Mouse (Mus musculus): Measurements from ENCODE around the gene Sowahb. TPM values are rescaled to one million over a fixed set of nuclear protein-coding genes. Genes with fewer than 3 reads are reported as not detected.

Gene Sowahb
- polyA plus RNA-seq, 1 experiment from 2014 or later = 0.85 TPM

DNA sequence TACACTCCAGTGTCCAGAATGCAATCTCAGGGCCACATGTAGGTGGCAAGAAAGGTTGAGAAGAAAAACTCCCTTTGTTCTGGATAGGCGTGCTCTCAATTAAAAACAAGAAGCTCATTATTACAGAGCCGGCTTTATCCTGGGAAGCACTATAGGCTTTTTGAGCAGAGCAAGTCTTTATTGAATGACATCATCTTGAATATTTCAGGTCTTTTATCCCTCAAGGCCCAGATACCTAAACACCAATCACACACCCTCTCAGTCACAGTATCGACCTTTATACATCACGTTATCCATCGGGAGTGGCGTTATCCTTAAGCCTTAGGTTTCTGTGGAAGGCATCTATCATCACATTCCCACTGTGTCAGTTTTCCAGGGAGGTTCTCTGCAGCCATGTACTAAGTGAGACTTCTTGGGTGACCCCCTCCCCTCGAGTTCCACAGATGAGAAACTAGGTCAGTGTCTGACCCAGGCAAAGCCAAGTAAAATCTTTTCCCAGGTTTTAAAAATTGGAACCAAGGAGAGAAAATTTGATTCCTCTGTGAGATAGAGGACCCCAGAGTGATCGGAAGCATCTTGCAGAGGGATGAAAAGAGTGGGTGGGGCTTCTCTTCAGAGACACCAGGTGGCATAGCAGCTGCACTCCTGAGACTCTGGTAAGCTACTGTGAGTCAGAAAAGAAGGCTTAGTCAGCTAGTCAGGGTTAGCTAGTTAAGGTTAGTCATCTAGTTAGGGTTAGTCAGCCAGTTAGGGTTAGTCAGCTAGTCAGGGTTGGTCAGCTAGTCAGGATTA is 9.0 kb upstream of the Sowahb start:
- DNase-seq (ENCODE audit: low spot score) = no peak
- Histone ChIP-seq H3K27me3 (replicated peaks; ENCODE audit: low read depth, poor library complexity, severe bottlenecking) (peaks cover 16% of the 10 kb centered on the region), H3K9me3 (no peaks in the 10 kb centered on the region), H3K4me3 (no peak overlapping the region), H3K4me1 (no peaks in the 10 kb centered on the region), H3K27ac (replicated peaks) (no peak overlapping the region), H3K36me3 (replicated peaks) (no peaks in the 10 kb centered on the region)
- WGBS = 50% methylated on average over 8 of the region's 8 CpGs

DNA sequence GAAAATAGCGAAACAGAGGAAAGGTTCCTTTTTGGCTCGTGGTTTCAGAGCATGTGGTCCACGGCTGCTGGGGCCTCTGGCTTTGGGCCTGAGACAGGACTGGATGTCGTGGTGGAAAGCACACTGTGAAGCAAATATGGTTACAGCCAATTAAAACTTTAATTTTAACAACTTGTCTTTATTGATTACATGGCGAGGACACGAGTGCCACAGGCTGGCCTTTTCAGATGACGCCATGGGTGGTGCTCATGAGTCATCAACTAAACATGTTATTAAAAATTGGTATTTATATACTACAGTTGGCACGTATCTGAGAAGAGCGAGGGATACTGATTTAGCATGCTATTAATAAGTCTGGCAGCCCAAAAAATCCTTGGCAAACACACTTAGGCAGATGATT is 7.1 kb upstream of the Sowahb start:
- Histone ChIP-seq H3K27ac (replicated peaks) (no peak overlapping the region), H3K36me3 (replicated peaks) (no peaks in the 10 kb centered on the region), H3K27me3 (replicated peaks; ENCODE audit: low read depth, poor library complexity, severe bottlenecking) (peaks cover 34% of the 10 kb centered on the region), H3K4me1 (no peaks in the 10 kb centered on the region), H3K4me3 (no peak overlapping the region), H3K9me3 (no peaks in the 10 kb centered on the region)
- 87% methylated on average over 9 of the region's 9 CpGs for WGBS
- DNase-seq (ENCODE audit: low spot score) = no peak

DNA sequence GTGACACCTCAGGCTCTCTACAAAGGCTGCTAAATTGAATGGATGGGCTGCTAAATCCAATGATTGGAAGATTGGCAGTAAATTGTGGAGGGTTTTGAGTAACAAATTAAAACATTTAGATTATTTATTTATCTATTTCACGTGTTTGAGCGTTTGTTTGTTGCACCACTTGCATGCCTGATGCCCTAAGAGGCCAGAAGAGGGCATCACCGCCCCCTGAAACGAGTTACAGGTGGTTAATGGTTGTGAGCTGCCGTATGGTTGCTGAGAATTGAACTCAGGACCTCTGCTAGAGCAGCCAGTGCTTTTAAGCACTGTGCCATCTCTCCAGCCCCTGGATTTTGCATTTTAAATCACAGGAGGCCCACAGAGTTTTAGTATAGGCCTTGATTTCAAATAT is 6.2 kb upstream of the Sowahb start:
- Histone ChIP-seq H3K9me3 (no peaks in the 10 kb centered on the region), H3K4me3 (no peak overlapping the region), H3K36me3 (replicated peaks) (no peaks in the 10 kb centered on the region), H3K4me1 (no peaks in the 10 kb centered on the region), H3K27ac (replicated peaks) (no peak overlapping the region), H3K27me3 (replicated peaks; ENCODE audit: low read depth, poor library complexity, severe bottlenecking) (peaks cover 44% of the 10 kb centered on the region)
- no peak for DNase-seq (ENCODE audit: low spot score)
- 46% methylated on average over 5 of the region's 5 CpGs for WGBS

DNA sequence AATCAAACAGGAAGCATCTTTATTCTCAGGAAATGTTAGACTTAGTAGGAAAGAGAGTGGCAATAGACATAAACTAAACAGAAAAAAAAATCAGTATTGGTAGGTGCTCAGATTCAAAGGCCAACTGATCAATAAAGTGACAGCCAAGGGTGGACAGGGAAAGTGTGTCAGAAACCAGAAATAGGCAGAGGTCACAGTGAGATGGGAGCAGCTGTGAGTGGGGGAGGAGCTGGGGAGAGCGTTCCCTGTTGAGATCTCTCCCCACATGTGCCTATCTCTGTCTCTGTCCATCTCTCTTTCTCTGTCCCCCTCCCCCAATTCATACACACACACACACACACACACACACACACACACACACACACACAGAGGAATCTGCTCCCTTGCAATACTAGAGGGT is 5.1 kb upstream of the Sowahb start:
- DNase-seq (ENCODE audit: low spot score) = no peak
- H3K27ac ChIP-seq (replicated peaks) = no peak overlapping the region
- no peaks in the 10 kb centered on the region for H3K9me3 ChIP-seq
- no peaks in the 10 kb centered on the region for H3K36me3 ChIP-seq (replicated peaks)
- peaks cover 9% of the 10 kb centered on the region for H3K4me1 ChIP-seq
- WGBS = 93% methylated on average over 1 of the region's 1 CpGs
- H3K4me3 ChIP-seq = no peak overlapping the region
- H3K27me3 ChIP-seq (replicated peaks; ENCODE audit: low read depth, poor library complexity, severe bottlenecking) = peaks cover 54% of the 10 kb centered on the region

DNA sequence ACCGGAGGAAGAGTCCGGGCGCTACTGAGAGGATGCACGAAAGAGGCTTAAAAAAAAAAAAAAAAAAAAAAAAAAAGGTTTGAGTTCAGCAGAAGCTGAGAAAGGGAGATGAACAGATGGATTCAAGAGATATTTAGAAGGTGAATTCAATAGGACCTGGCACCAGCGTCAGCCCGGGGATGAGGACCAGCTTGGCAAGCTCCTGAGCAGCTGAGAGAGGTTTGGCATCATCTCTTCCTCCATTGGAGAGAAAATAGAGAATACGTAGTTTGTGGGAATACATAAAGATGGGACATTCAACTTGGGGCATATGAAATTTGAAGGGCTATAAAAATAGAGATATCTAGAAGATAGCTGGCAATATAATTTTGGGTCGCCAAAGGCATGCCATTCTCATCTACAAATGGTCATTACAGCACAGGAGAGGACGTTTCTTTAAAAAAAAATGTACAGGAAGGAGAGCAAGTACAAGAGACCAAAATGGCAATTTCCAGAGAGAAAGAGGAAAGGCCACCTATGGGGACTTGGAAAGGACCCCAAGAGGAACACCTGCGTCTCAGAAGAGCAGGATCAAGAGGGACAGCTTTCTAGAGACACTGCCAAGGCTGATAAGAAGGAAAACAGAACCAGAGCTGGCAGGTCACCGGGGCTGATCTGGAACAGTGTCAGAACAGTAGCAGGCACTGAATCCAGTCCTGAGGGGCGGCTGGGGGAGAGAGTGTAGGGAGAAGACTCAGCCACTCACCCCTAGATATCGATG is 3.8 kb upstream of the Sowahb start:
- H3K36me3 ChIP-seq (replicated peaks) = no peaks in the 10 kb centered on the region
- no peak overlapping the region for H3K4me3 ChIP-seq
- no peak overlapping the region for H3K27ac ChIP-seq (replicated peaks)
- peaks cover 22% of the 10 kb centered on the region for H3K4me1 ChIP-seq
- no peaks in the 10 kb centered on the region for H3K9me3 ChIP-seq
- DNase-seq (ENCODE audit: low spot score) = no peak
- 70% methylated on average over 13 of the region's 13 CpGs for WGBS
- H3K27me3 ChIP-seq (replicated peaks; ENCODE audit: low read depth, poor library complexity, severe bottlenecking) = peaks cover 67% of the 10 kb centered on the region

DNA sequence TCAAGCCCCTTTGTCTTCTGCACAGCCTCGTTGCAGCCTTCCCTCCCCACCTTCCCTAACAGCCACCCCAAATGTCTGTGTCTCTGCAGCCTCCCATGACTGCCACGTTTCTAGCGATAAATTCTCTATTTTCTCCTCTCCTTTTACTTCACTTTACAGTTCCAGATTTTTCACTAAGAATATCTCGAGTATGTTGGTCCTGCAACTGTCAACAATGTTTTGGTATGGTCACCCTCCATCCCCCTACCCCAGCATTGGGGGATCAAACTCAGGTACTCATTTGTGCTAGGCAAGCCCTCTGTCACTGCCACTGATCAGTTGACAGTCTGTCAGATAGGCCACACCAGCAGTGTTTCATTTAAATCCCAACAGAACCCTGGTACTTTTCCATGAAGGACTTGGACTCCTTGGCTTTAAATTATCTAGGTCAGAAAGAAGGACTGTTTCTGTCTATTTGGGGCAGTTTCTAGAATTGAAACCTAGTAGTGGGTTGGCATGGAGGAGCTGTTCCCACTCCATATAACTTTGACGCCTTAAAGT is 1.6 kb upstream of the Sowahb start:
- Histone ChIP-seq H3K36me3 (replicated peaks) (no peaks in the 10 kb centered on the region), H3K9me3 (no peaks in the 10 kb centered on the region), H3K27me3 (replicated peaks; ENCODE audit: low read depth, poor library complexity, severe bottlenecking) (peaks cover 90% of the 10 kb centered on the region), H3K4me1 (peaks cover 41% of the 10 kb centered on the region), H3K4me3 (no peak overlapping the region), H3K27ac (replicated peaks) (no peak overlapping the region)
- WGBS = 23% methylated on average over 5 of the region's 5 CpGs
- DNase-seq (ENCODE audit: low spot score) = no peak

DNA sequence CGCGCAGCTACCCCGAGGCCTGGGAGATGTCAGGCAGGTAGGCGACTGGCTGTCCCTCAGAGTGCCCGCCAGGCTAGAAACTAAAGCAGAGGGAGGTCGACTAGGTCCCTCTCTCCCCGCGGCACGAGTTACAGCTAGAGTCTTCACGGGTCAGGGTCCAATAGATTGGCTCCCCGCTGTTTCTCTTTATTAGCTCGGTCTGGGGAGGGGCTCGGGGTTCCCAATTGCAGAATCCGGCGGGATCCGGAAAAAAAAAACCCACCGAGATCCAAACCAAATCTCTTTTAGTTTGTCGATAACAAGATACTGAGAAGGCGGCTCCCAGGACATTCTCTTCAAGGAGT is 521 bp upstream of the Sowahb start:
- H3K27ac ChIP-seq (replicated peaks) = peak overlapping the region; percentile 67
- peaks cover 44% of the 10 kb centered on the region for H3K4me1 ChIP-seq
- no peaks in the 10 kb centered on the region for H3K9me3 ChIP-seq
- DNase-seq (ENCODE audit: low spot score) = no peak
- H3K36me3 ChIP-seq (replicated peaks) = no peaks in the 10 kb centered on the region
- peaks cover 93% of the 10 kb centered on the region for H3K27me3 ChIP-seq (replicated peaks; ENCODE audit: low read depth, poor library complexity, severe bottlenecking)
- peak overlapping the region; percentile 63 for H3K4me3 ChIP-seq
- under 1% methylated on average over 19 of the region's 19 CpGs for WGBS

DNA sequence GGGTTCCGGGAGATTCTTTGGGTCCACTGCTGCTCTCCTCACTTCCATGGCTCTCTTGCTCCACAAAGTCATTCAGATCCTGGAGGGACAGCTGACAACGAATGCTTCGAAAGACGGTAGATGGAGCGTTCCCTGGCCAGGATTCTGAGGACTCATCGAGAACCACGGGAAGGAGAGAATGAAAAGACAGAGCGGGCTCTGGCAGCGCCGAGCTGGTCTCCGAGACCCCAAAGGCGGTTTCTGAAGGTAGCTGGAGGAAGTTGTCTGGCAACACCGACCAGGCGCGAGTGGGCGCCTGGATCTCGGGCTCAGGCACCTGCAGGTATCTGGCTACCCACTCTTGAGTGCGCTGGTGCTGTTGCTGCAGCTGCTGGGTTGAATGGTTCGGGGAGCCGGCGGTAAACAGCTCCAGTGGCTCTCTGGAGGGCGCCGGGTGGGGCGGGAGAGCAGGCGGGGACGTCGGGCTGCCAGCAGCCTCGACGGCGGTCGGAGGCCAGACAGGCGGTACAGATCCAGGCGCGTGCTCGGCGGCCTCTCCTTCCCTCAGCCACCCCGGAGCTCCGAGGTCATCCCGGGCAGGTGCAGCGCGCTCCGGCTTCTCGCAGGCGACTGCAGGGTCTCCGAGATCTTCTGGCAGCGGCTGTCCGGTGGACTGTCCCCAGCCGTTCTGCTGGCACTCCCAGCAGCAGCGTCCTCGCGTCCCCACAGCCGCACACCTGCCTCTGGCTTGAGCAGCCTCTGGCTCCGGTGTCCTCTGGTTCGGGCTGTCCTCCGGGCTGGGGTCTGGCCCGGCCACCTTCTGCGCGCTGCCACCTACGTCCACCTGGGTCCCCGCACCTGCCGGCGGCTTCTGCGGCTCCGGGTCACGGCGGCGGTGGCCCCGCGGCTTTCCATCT is 886 bp downstream of the Sowahb start:
- no peaks in the 10 kb centered on the region for H3K36me3 ChIP-seq (replicated peaks)
- peaks cover 86% of the 10 kb centered on the region for H3K27me3 ChIP-seq (replicated peaks; ENCODE audit: low read depth, poor library complexity, severe bottlenecking)
- H3K27ac ChIP-seq (replicated peaks) = peak overlapping the region; percentile 67
- DNase-seq (ENCODE audit: low spot score) = peak; percentile 52
- 2% methylated on average over 69 of the region's 69 CpGs for WGBS
- peaks cover 53% of the 10 kb centered on the region for H3K4me1 ChIP-seq
- no peaks in the 10 kb centered on the region for H3K9me3 ChIP-seq
- H3K4me3 ChIP-seq = peak overlapping the region; percentile 63

DNA sequence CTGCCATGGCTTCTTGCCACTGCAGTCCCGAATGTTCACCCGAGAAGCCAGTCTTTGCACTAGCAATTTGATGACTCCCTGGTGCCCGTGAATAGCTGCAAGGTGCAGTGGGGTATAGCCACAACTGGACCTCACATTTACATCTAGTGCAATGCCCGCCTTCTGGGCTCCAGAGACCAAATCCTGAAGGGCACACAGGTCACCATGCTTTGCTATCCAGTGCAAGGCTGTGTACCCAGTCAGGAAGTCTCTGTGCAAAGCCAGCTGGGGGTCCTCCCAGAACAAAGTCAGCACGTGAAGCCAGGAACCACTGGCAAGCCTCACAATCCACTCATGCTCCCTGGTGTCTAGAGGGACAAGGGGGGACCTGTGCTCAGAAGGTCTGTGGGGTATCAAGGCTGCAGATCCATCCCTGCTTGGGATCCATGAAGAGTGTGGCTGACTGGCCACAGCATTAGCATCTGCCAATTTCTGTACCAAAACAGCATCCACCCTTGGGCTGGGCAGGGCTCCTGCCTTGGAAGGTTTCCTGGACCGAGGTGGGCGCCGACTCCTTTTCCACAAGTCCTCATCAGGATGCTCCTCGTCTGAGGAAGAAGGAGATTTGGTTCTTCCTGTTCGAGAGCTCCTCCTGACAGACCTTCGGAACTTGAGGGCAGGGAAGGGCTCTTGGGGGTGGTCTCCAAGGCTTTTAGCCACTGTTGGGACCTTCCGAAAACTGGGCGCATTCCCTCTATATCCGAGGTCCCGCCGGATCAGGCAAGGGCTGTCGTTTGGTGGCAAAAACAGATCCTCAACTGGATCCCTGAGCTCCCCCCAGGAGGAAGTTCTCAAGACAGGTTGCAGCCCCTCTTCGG is 1.8 kb downstream of the Sowahb start:
- WGBS = 42% methylated on average over 18 of the region's 18 CpGs
- H3K36me3 ChIP-seq (replicated peaks) = no peaks in the 10 kb centered on the region
- no peak for DNase-seq (ENCODE audit: low spot score)
- no peak overlapping the region for H3K27ac ChIP-seq (replicated peaks)
- H3K4me3 ChIP-seq = peak overlapping the region; percentile 63
- no peaks in the 10 kb centered on the region for H3K9me3 ChIP-seq
- peaks cover 61% of the 10 kb centered on the region for H3K4me1 ChIP-seq
- H3K27me3 ChIP-seq (replicated peaks; ENCODE audit: low read depth, poor library complexity, severe bottlenecking) = peaks cover 77% of the 10 kb centered on the region

DNA sequence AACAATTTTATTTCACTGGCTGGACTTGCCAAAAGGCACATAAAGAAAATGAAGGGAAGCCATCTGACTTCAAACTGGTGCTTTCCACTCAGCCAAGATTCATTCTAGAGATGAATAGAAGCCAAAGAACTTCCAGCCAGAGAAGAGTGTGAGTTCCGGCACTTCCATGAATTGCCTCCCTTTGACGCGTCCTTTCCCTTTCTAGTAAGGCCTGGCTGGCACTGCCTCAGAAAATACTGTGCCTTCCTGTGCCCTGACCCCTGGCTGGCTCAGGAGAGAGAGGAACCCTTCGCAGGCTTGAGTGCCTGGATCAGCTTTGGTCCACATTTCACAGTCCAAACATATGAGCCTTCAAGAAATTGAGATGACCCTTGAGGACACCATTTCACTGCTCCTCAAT is 2.8 kb downstream of the Sowahb start:
- no peak overlapping the region for H3K4me3 ChIP-seq
- no peak for DNase-seq (ENCODE audit: low spot score)
- no peaks in the 10 kb centered on the region for H3K9me3 ChIP-seq
- WGBS = 67% methylated on average over 4 of the region's 4 CpGs
- H3K36me3 ChIP-seq (replicated peaks) = no peaks in the 10 kb centered on the region
- H3K27ac ChIP-seq (replicated peaks) = no peak overlapping the region
- H3K27me3 ChIP-seq (replicated peaks; ENCODE audit: low read depth, poor library complexity, severe bottlenecking) = peaks cover 67% of the 10 kb centered on the region
- peaks cover 72% of the 10 kb centered on the region for H3K4me1 ChIP-seq

DNA sequence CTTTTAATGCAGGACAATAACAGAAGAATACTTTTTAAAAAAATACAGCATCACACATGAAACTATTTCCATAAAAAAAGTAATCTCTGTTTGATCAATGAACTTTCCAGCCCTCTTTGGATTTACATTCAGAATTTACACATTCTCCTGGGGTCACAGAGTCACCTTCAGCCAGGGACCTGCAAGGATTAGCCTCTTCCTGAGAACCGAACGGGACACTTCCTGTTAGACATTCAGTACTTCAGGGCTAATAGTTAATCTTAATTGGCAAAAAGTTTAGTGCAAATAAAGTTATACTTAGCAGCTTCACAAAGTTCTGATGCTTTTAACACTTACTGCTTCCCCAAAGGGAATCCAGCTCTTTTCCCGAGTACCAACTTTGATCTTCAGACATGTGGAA is 3.5 kb downstream of the Sowahb start:
- no peak for DNase-seq (ENCODE audit: low spot score)
- Histone ChIP-seq H3K4me3 (no peak overlapping the region), H3K27me3 (replicated peaks; ENCODE audit: low read depth, poor library complexity, severe bottlenecking) (peaks cover 59% of the 10 kb centered on the region), H3K4me1 (peaks cover 79% of the 10 kb centered on the region), H3K27ac (replicated peaks) (no peak overlapping the region), H3K36me3 (replicated peaks) (no peaks in the 10 kb centered on the region), H3K9me3 (no peaks in the 10 kb centered on the region)
- 35% methylated on average over 3 of the region's 3 CpGs for WGBS
